Mouse (Mus musculus): ENCODE measurements around the gene Gamt.

Gamt gene

GRCm38 (mm10) chr10:80285222-80286070 is 24.6 kb upstream of the Gamt start:
- DNase-seq: no peak

- DNase-seq: no peak
Observed at GRCm38 (mm10) chr10:80282481-80283441, 21.9 kb upstream of the Gamt start.

- no peak for DNase-seq
Observed at GRCm38 (mm10) chr10:80281921-80282371, 21.1 kb upstream of the Gamt start.

GRCm38 (mm10) chr10:80281304-80281703 is 20.5 kb upstream of the Gamt start:
- peak; percentile 98 for DNase-seq

- DNase-seq: peak; percentile 93
Observed at GRCm38 (mm10) chr10:80279273-80279672, 18.5 kb upstream of the Gamt start.

GRCm38 (mm10) chr10:80278390-80278789 is 17.6 kb upstream of the Gamt start:
- DNase-seq: no peak

GRCm38 (mm10) chr10:80276238-80276637 is 15.4 kb upstream of the Gamt start:
- no peak for DNase-seq

GRCm38 (mm10) chr10:80273847-80274246 is 13.0 kb upstream of the Gamt start:
- peak; percentile 94 for DNase-seq

- no peak for DNase-seq
Observed at GRCm38 (mm10) chr10:80271870-80272585, 11.2 kb upstream of the Gamt start.

- peak; percentile 94 for DNase-seq
Observed at GRCm38 (mm10) chr10:80271186-80271843, 10.5 kb upstream of the Gamt start.

GRCm38 (mm10) chr10:80270734-80271181 is 9.9 kb upstream of the Gamt start:
- peak; percentile 94 for DNase-seq

GRCm38 (mm10) chr10:80270099-80270498 is 9.3 kb upstream of the Gamt start:
- DNase-seq: no peak

GRCm38 (mm10) chr10:80265149-80265486 is 4.3 kb upstream of the Gamt start:
- no peak for DNase-seq

GRCm38 (mm10) chr10:80264341-80265148 is 3.7 kb upstream of the Gamt start:
- peak; percentile 100 for DNase-seq

GRCm38 (mm10) chr10:80262776-80263365 is 2.1 kb upstream of the Gamt start:
- DNase-seq: peak; percentile 94

- peak; percentile 95 for DNase-seq
Observed at GRCm38 (mm10) chr10:80262169-80262568, 1.4 kb upstream of the Gamt start.

- peak; percentile 100 for DNase-seq
Observed at GRCm38 (mm10) chr10:80261585-80261968, 765 bp upstream of the Gamt start.

GRCm38 (mm10) chr10:80259861-80260641 is 761 bp downstream of the Gamt start:
- DNase-seq: peak; percentile 97

- no peak for DNase-seq
Observed at GRCm38 (mm10) chr10:80259463-80259805, 1.4 kb downstream of the Gamt start.

- peak; percentile 95 for DNase-seq
Observed at GRCm38 (mm10) chr10:80258752-80259462, 1.9 kb downstream of the Gamt start.
